Mouse (Mus musculus): ENCODE data around the gene Angptl2. TPM values are rescaled to one million over a fixed set of nuclear protein-coding genes. Genes with fewer than 3 reads are reported as not detected.

Gene Angptl2
- polyA plus RNA-seq, 1 experiment from 2014 or later: 24.2 TPM

- 37% methylated on average over 2 of the region's 2 CpGs for WGBS
Observed at GRCm38 (mm10) chr2:33292057-33292456, 76.2 kb downstream of the Angptl2 start.

GRCm38 (mm10) chr2:33295115-33295514 lies 79.2 kb downstream of the Angptl2 start:
- Histone ChIP-seq H3K27me3 (replicated peaks; ENCODE audit: control insufficient read depth, insufficient read depth, low read length) (no peaks in the 10 kb centered on the region), H3K36me3 (ENCODE audit: control insufficient read depth, insufficient read depth) (no peaks in the 10 kb centered on the region; the same call in 1 of the 2 replicates), H3K27ac (ENCODE audit: low read depth, low read length) (no peak overlapping the region), H3K9me3 (ENCODE audit: control insufficient read depth) (no peaks in the 10 kb centered on the region), H3K4me1 (replicated peaks; ENCODE audit: control insufficient read depth, insufficient read depth, low read length) (no peaks in the 10 kb centered on the region), H3K4me2 (replicated peaks; ENCODE audit: low read depth) (no peak overlapping the region), H3K4me3 (ENCODE audit: low read depth, low read length) (no peak overlapping the region), H3K9ac (ENCODE audit: low read depth, low read length) (no peak overlapping the region)
- 82% methylated on average over 5 of the region's 5 CpGs for WGBS
- no peak for ATAC-seq
- no peak for TF ChIP-seq CTCF (IDR thresholded peaks at IDR 0.05; ENCODE audit: low read depth)

More at GRCm38 (mm10) chr2:33292057-33292456, 76.2 kb downstream of the Angptl2 start:
- Histone ChIP-seq H3K4me3 (ENCODE audit: low read depth, low read length) (no peak overlapping the region), H3K27me3 (replicated peaks; ENCODE audit: control insufficient read depth, insufficient read depth, low read length) (no peaks in the 10 kb centered on the region), H3K9ac (ENCODE audit: low read depth, low read length) (no peak overlapping the region), H3K4me2 (replicated peaks; ENCODE audit: low read depth) (no peak overlapping the region), H3K4me1 (replicated peaks; ENCODE audit: control insufficient read depth, insufficient read depth, low read length) (no peaks in the 10 kb centered on the region), H3K9me3 (ENCODE audit: control insufficient read depth) (no peaks in the 10 kb centered on the region), H3K36me3 (ENCODE audit: control insufficient read depth, insufficient read depth) (peaks cover 6% of the 10 kb centered on the region; the same call in 1 of the 2 replicates), H3K27ac (ENCODE audit: low read depth, low read length) (no peak overlapping the region)
- TF ChIP-seq CTCF (IDR thresholded peaks at IDR 0.05; ENCODE audit: low read depth): no peak
- ATAC-seq: no peak

Other genes with a start within 250 kb of the Angptl2 start
- gene Slc2a8, start 234.0 kb upstream of the Angptl2 start, polyA plus RNA-seq (2015; fragmentation: Nextera tagmentation; extraction: Ambion mirVana): 48.7 and 50.2 TPM in 2 replicates
- gene Garnl3, start 84.4 kb upstream of the Angptl2 start, polyA plus RNA-seq (2015; fragmentation: Nextera tagmentation; extraction: Ambion mirVana): 5.9 and 6.3 TPM in 2 replicates
- 4.0 and 4.9 TPM in 2 replicates for gene Ralgps1, start 155.4 kb downstream of the Angptl2 start, polyA plus RNA-seq (2015; fragmentation: Nextera tagmentation; extraction: Ambion mirVana)
- 1.5 and 2.1 TPM in 2 replicates for gene Zbtb34, start 215.3 kb downstream of the Angptl2 start, polyA plus RNA-seq (2015; fragmentation: Nextera tagmentation; extraction: Ambion mirVana)

All from intestine, postnatal 0 days (tissue).